Mouse (Mus musculus): ENCODE measurements at regions not wholly inside any gene's neighbourhood (a gene's known extent, or its start where the extent isn't known, plus 50 kb on each side); places are given as distances from the start of the nearest gene placed in this dataset.

GRCm38 (mm10) chr15:63410994-63411770 is 433.8 kb downstream of the Gsdmc2 start:
- TF ChIP-seq POLR2A (IDR thresholded peaks at IDR 0.05; ENCODE audit: control insufficient read depth in 1 of 2, insufficient read depth in 1 of 2, low read depth in 1 of 2, low read length in 2 of 2, poor library complexity in 1 of 2) (no peak), GATA1 (IDR thresholded peaks at IDR 0.05; ENCODE audit: low read depth, low read length) (no peak), SMC3 (IDR thresholded peaks at IDR 0.05; ENCODE audit: low read depth, low read length) (no peak), MAZ (IDR thresholded peaks at IDR 0.05; ENCODE audit: low read depth, low read length) (no peak), ELF1 (IDR thresholded peaks at IDR 0.05; ENCODE audit: low read depth, low read length) (no peak), ZKSCAN1 (IDR thresholded peaks at IDR 0.05; ENCODE audit: low read depth, low read length) (no peak), CHD1 (IDR thresholded peaks at IDR 0.05; ENCODE audit: low read depth, low read length) (no peak), CTCF (IDR thresholded peaks at IDR 0.05 in 2 of 3, conservative IDR thresholded peaks at IDR 0.05 in 1 of 3; ENCODE audit: control insufficient read depth in 1 of 3, insufficient read depth in 1 of 3, low read depth in 2 of 3, low read length in 3 of 3, poor library complexity in 1 of 3, severe bottlenecking in 1 of 3) (no peak), EP300 (IDR thresholded peaks at IDR 0.05; ENCODE audit: low read depth in 1 of 2, low read length in 2 of 2) (no peak), E2F4 (IDR thresholded peaks at IDR 0.05; ENCODE audit: borderline replicate concordance, low read depth, low read length) (no peak), ZMIZ1 (IDR thresholded peaks at IDR 0.05; ENCODE audit: low read depth, low read length) (no peak), POLR2AphosphoS5 (IDR thresholded peaks at IDR 0.05; ENCODE audit: borderline replicate concordance, low read depth, low read length) (no peak)
